Mouse (Mus musculus): ENCODE results near the gene Vps54. TPM values are rescaled to one million over a fixed set of nuclear protein-coding genes. Genes with fewer than 3 reads are reported as not detected.

Gene Vps54
- polyA plus RNA-seq, 1 experiment, result 28.0 TPM

DNA sequence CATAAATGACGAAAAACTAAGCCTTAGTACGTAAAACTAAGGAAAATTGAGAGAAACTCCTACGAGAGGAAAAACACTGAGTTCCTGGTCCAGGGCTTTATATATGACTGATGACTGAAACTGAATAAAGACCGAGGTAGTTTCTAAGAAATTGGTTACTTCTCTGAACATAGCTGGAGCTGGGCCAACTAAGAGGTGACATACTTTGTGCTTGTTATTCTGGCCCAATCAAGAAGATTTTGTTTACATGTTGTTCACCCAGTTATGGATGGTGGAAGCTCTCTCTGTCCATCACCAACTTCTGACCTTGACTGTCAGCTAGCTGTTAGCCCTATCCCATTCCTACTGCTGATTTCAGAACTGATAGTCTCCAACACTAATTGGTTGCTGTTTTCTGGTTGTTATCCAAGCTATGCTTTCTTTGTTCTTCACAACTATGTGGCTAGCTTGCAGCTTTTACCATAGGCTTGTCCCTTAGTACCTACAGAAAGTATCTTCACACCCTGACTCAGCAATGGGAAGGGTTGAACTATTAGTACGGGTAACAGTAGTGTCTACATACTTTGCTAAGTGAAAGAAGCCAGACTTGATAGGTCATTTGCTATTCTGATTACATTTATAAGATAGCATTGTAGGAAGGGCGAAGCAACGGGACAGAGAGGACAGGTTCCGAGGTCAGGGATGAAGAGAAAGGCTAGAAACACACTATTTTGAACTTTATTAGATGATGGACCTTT is 19.1 kb upstream of the Vps54 start:
- no peak for TF ChIP-seq CTCF (IDR thresholded peaks at IDR 0.05; ENCODE audit: borderline replicate concordance, control insufficient read depth, extremely low read depth, insufficient read depth, low read length, poor library complexity)
- no peak for TF ChIP-seq POLR2A (IDR thresholded peaks at IDR 0.05; ENCODE audit: control insufficient read depth, extremely low read depth, insufficient read depth, low read length, poor library complexity)
- Histone ChIP-seq H3K4me1 (replicated peaks; ENCODE audit: control insufficient read depth, insufficient read depth, low read length) (no peaks in the 10 kb centered on the region), H3K36me3 (ENCODE audit: control insufficient read depth, insufficient read depth, low read length) (no peaks in the 10 kb centered on the region), H3K4me3 (ENCODE audit: control insufficient read depth, insufficient read depth, low read length) (no peak overlapping the region), H3K27ac (ENCODE audit: control insufficient read depth, insufficient read depth, low read length) (no peak overlapping the region), H3K27me3 (ENCODE audit: control insufficient read depth, insufficient read depth, low read length) (no peaks in the 10 kb centered on the region)
- DNase-seq, result no peak
- WGBS, result 92% methylated on average over 8 of the region's 8 CpGs

DNA sequence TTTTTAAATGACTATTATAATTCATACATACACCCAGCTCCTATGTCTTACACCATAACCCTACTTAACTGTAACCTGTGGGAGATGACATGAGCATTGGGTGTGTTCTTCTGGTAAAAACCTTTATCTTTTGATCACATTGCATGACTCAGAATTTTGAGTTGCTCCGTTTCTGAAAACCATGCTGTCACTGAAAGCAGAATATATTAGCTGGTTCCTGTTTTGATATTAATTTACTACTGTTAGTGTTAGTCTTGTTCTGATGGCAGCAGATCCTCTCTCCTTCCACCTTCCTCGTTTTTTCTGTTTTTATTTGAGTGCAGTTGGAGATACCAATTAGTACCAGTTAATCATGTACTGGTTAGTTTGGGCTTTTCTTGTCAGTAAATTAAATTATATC is 18.3 kb upstream of the Vps54 start:
- H3K27ac ChIP-seq (ENCODE audit: control insufficient read depth, insufficient read depth, low read length), result no peak overlapping the region
- TF ChIP-seq CTCF (IDR thresholded peaks at IDR 0.05; ENCODE audit: borderline replicate concordance, control insufficient read depth, extremely low read depth, insufficient read depth, low read length, poor library complexity) (no peak), POLR2A (IDR thresholded peaks at IDR 0.05; ENCODE audit: control insufficient read depth, extremely low read depth, insufficient read depth, low read length, poor library complexity) (no peak)
- DNase-seq, result no peak
- H3K4me1 ChIP-seq (replicated peaks; ENCODE audit: control insufficient read depth, insufficient read depth, low read length), result no peaks in the 10 kb centered on the region
- H3K4me3 ChIP-seq (ENCODE audit: control insufficient read depth, insufficient read depth, low read length), result no peak overlapping the region
- H3K27me3 ChIP-seq (ENCODE audit: control insufficient read depth, insufficient read depth, low read length), result no peaks in the 10 kb centered on the region
- H3K36me3 ChIP-seq (ENCODE audit: control insufficient read depth, insufficient read depth, low read length), result no peaks in the 10 kb centered on the region
- WGBS, result 22% methylated on average over 2 of the region's 2 CpGs

DNA sequence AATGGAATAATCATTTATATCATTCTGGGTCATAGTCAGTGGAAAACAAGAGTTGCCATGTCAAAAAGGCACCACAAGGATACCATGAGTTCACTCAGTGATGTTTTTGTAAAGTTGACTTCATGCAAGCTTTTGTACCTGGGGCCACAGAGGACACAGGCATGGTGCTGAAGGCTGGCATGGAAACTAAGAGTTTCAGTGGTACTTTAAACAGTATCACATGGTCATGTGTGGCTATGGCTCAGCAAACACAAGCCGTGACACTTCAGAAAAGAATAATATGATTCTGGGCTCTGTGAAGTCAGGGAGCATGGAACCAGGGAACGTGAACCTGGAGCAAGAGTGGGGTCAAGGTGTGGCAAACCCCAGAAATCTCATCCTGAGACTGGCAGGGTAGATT is 17.7 kb upstream of the Vps54 start:
- no peaks in the 10 kb centered on the region for H3K36me3 ChIP-seq (ENCODE audit: control insufficient read depth, insufficient read depth, low read length)
- TF ChIP-seq CTCF (IDR thresholded peaks at IDR 0.05; ENCODE audit: borderline replicate concordance, control insufficient read depth, extremely low read depth, insufficient read depth, low read length, poor library complexity) (no peak), POLR2A (IDR thresholded peaks at IDR 0.05; ENCODE audit: control insufficient read depth, extremely low read depth, insufficient read depth, low read length, poor library complexity) (no peak)
- no peak overlapping the region for H3K27ac ChIP-seq (ENCODE audit: control insufficient read depth, insufficient read depth, low read length)
- DNase-seq, result no peak
- H3K4me1 ChIP-seq (replicated peaks; ENCODE audit: control insufficient read depth, insufficient read depth, low read length), result no peaks in the 10 kb centered on the region
- no peak overlapping the region for H3K4me3 ChIP-seq (ENCODE audit: control insufficient read depth, insufficient read depth, low read length)
- WGBS, result 95% methylated on average over 2 of the region's 2 CpGs
- H3K27me3 ChIP-seq (ENCODE audit: control insufficient read depth, insufficient read depth, low read length), result no peaks in the 10 kb centered on the region

DNA sequence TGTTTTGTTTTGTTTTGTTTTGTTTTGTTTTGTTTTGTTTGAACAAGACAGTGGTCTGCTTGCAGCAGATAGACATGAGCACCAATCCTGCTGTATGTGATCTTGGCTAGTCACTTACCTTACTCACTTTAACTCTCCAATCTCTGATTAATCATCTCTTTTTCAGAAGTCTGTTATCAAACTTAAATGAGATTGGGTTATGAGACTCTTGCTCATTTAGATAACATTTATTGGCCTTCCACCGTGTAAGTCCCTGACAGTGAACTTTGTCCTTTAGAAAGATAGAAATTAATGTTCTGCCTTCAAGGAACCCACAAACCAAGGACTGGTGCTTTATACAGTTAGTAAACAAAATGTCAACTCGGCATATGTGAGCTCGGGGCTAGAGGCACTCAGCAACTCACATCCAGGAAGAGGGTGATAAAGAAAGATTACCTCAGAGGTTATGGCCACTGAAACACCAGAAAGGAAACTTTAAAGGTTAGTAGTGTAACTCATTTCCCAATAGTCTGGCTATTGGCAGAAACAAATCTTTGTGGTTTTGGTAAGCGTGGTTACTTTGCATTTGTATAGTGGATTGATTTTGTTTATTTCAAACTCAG is 16.4 kb upstream of the Vps54 start:
- Histone ChIP-seq H3K36me3 (ENCODE audit: control insufficient read depth, insufficient read depth, low read length) (no peaks in the 10 kb centered on the region), H3K27me3 (ENCODE audit: control insufficient read depth, insufficient read depth, low read length) (no peaks in the 10 kb centered on the region), H3K4me3 (ENCODE audit: control insufficient read depth, insufficient read depth, low read length) (no peak overlapping the region), H3K27ac (ENCODE audit: control insufficient read depth, insufficient read depth, low read length) (no peak overlapping the region), H3K4me1 (replicated peaks; ENCODE audit: control insufficient read depth, insufficient read depth, low read length) (no peaks in the 10 kb centered on the region)
- WGBS, result 23% methylated on average over 4 of the region's 4 CpGs
- no peak for TF ChIP-seq POLR2A (IDR thresholded peaks at IDR 0.05; ENCODE audit: control insufficient read depth, extremely low read depth, insufficient read depth, low read length, poor library complexity)
- TF ChIP-seq CTCF (IDR thresholded peaks at IDR 0.05; ENCODE audit: borderline replicate concordance, control insufficient read depth, extremely low read depth, insufficient read depth, low read length, poor library complexity), result no peak
- no peak for DNase-seq

GRCm38 (mm10) chr11:21223539-21223938 is 15.5 kb upstream of the Vps54 start:
- H3K27me3 ChIP-seq (ENCODE audit: control insufficient read depth, insufficient read depth, low read length), result no peaks in the 10 kb centered on the region
- WGBS, result 91% methylated on average over 3 of the region's 3 CpGs
- no peak for DNase-seq
- H3K36me3 ChIP-seq (ENCODE audit: control insufficient read depth, insufficient read depth, low read length), result no peaks in the 10 kb centered on the region
- H3K4me1 ChIP-seq (replicated peaks; ENCODE audit: control insufficient read depth, insufficient read depth, low read length), result no peaks in the 10 kb centered on the region
- no peak overlapping the region for H3K27ac ChIP-seq (ENCODE audit: control insufficient read depth, insufficient read depth, low read length)
- no peak for TF ChIP-seq POLR2A (IDR thresholded peaks at IDR 0.05; ENCODE audit: control insufficient read depth, extremely low read depth, insufficient read depth, low read length, poor library complexity)
- TF ChIP-seq CTCF (IDR thresholded peaks at IDR 0.05; ENCODE audit: borderline replicate concordance, control insufficient read depth, extremely low read depth, insufficient read depth, low read length, poor library complexity), result no peak
- no peak overlapping the region for H3K4me3 ChIP-seq (ENCODE audit: control insufficient read depth, insufficient read depth, low read length)

GRCm38 (mm10) chr11:21224041-21224440 is 15.0 kb upstream of the Vps54 start:
- Histone ChIP-seq H3K4me1 (replicated peaks; ENCODE audit: control insufficient read depth, insufficient read depth, low read length) (no peaks in the 10 kb centered on the region), H3K4me3 (ENCODE audit: control insufficient read depth, insufficient read depth, low read length) (no peak overlapping the region), H3K27me3 (ENCODE audit: control insufficient read depth, insufficient read depth, low read length) (no peaks in the 10 kb centered on the region), H3K27ac (ENCODE audit: control insufficient read depth, insufficient read depth, low read length) (no peak overlapping the region), H3K36me3 (ENCODE audit: control insufficient read depth, insufficient read depth, low read length) (no peaks in the 10 kb centered on the region)
- DNase-seq, result no peak
- TF ChIP-seq CTCF (IDR thresholded peaks at IDR 0.05; ENCODE audit: borderline replicate concordance, control insufficient read depth, extremely low read depth, insufficient read depth, low read length, poor library complexity) (no peak), POLR2A (IDR thresholded peaks at IDR 0.05; ENCODE audit: control insufficient read depth, extremely low read depth, insufficient read depth, low read length, poor library complexity) (no peak)
- WGBS, result 20% methylated on average over 6 of the region's 6 CpGs
